Mouse (Mus musculus): ENCODE data around the gene Plxna4.
"Not testable (repeated sequence)": the region's sequence is repeated elsewhere in the genome, so short reads cannot be mapped to it uniquely, and the experiment has no call there.

The Plxna4 gene

GRCm38 (mm10) chr6:32546915-32547314, 41.1 kb downstream of the Plxna4 start:
- ATAC-seq (ENCODE audit: insufficient number of reproducible peaks, low FRiP score, low TSS enrichment), result no peak

GRCm38 (mm10) chr6:32544021-32544420, 44.0 kb downstream of the Plxna4 start:
- no peak for ATAC-seq (ENCODE audit: insufficient number of reproducible peaks, low FRiP score, low TSS enrichment)

- ATAC-seq (ENCODE audit: insufficient number of reproducible peaks, low FRiP score, low TSS enrichment), result no peak
Observed at GRCm38 (mm10) chr6:32540155-32540554, 47.8 kb downstream of the Plxna4 start.

DNA sequence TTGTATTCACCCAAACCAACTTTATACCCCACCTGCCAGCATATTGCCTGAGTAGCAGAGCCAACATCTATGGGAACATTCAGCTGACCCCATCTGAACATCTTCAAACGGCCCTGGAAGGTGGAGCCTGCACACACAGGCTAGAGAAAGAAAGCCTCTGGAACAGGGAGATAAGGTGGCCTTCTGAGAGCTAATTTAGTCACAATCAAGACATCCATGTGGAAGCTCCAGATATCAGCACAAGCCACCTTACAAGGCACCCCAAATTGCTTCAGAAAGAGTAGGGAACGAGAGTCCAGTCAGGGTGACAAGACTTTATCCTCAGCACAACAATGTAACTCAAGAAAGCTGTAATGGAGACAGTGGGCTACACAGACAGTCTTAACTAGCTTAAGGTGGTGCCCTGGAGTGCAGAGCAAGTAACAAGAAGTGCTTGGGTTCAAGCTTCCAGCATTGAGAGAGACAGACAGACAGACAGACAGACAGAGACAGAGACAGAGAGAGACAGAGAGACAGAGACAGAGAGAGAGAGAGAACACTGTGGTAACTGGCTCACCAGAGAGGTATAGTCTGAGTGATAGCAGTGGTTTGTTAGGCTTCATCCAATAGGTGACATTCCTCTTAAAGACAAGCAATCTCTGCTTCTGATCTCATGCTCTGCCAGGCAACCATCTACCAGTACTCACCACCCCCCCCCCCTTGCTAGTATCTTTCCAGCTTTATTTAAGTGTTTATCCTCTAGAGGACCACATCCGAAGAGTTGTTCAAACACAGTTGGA, 53.8 kb downstream of the Plxna4 start:
- no peak for ATAC-seq (ENCODE audit: insufficient number of reproducible peaks, low FRiP score, low TSS enrichment)

GRCm38 (mm10) chr6:32528081-32528570, 59.9 kb downstream of the Plxna4 start:
- no peak for ATAC-seq (ENCODE audit: insufficient number of reproducible peaks, low FRiP score, low TSS enrichment)

GRCm38 (mm10) chr6:32527518-32527917, 60.5 kb downstream of the Plxna4 start:
- no peak for ATAC-seq (ENCODE audit: insufficient number of reproducible peaks, low FRiP score, low TSS enrichment)

- ATAC-seq (ENCODE audit: insufficient number of reproducible peaks, low FRiP score, low TSS enrichment), result no peak
Observed at GRCm38 (mm10) chr6:32526762-32527161, 61.2 kb downstream of the Plxna4 start.

- ATAC-seq (ENCODE audit: insufficient number of reproducible peaks, low FRiP score, low TSS enrichment), result peak; percentile 79
Observed at GRCm38 (mm10) chr6:32520097-32520496, 67.9 kb downstream of the Plxna4 start.

- ATAC-seq (ENCODE audit: insufficient number of reproducible peaks, low FRiP score, low TSS enrichment), result no peak
Observed at GRCm38 (mm10) chr6:32518617-32519016, 69.4 kb downstream of the Plxna4 start.

DNA sequence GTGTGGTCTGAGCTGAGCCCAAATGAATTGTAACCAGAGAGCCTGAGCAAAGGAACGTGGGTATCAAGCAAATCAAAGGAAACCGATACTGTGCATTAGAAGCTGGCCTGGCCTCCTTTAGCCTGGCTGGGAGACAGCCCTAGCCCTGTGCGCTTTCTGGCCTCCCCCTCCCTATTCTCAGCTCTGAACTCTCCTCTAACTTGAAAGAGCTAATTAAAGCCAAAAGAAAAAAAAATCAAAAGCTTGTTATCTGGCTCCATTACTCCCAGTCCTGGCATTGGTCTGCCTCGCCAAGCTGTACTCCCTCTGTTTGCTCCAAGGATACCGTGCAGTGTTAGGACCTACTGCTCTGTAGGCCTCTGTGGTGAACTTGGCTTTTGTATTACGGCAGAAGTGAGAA, 73.9 kb downstream of the Plxna4 start:
- ATAC-seq (ENCODE audit: insufficient number of reproducible peaks, low FRiP score, low TSS enrichment), result no peak

- no peak for ATAC-seq (ENCODE audit: insufficient number of reproducible peaks, low FRiP score, low TSS enrichment)
Observed at GRCm38 (mm10) chr6:32512010-32512409, 76.0 kb downstream of the Plxna4 start.

DNA sequence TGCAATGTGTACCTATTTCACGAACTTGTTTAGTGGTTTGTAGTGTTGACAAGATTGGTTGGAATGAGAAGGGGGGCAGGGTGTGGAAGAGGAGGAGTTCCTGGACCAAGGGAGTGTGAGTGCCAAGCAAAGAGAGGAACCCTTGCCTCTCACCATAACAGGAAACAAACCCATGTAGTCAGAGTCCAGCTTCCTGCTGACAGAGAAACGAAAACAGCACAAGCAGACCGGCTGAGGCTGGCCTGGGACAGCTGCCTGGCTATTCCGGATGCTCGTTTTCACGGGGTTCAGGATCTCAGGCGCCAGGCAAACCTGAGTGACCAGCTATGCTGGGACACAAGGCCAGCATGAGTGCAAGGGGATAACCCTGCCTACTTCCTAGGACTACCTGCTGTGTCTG, 77.1 kb downstream of the Plxna4 start:
- peak; percentile 74 for ATAC-seq (ENCODE audit: insufficient number of reproducible peaks, low FRiP score, low TSS enrichment)

DNA sequence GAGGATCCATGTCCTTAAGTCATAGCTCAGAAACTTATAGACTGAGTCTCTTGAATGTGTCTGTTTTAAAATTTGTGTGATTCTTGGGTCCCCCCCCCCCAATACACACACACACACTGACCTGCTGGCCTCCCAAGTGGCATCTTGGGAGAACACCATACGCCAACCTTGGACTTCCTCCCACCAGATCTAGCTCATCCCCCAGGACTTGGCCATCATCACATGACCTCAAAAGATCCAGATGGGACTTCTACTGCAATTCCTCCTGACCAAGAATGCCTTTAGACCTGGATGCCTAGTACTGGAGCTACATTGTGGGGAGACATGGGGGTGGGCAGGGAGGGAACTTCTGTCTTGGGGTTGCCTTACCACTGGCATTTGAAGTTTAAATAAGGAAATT, 77.5 kb downstream of the Plxna4 start:
- ATAC-seq (ENCODE audit: insufficient number of reproducible peaks, low FRiP score, low TSS enrichment), result no peak

GRCm38 (mm10) chr6:32509046-32509445, 78.9 kb downstream of the Plxna4 start:
- ATAC-seq (ENCODE audit: insufficient number of reproducible peaks, low FRiP score, low TSS enrichment), result no peak

- ATAC-seq (ENCODE audit: insufficient number of reproducible peaks, low FRiP score, low TSS enrichment), result no peak
Observed at GRCm38 (mm10) chr6:32504963-32505362, 83.0 kb downstream of the Plxna4 start.

DNA sequence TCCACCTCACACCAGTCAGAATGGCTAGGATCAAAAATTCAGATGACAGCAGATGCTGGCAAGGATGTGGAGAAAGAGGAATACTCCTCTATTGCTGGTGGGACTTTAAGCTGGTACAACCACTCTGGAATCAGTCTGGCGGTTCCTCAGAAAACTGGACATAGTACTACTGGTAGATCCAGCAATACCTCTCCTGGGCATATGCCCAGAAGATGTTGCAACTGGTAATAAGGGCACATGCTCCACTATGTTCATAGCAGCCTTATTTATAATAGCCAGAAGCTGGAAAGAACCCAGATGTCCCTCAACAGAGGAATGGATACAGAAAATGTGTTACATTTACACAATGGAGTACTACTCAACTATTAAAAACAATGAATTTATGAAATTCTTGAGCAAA, 86.8 kb downstream of the Plxna4 start:
- not testable (repeated sequence) for ATAC-seq (ENCODE audit: insufficient number of reproducible peaks, low FRiP score, low TSS enrichment)

DNA sequence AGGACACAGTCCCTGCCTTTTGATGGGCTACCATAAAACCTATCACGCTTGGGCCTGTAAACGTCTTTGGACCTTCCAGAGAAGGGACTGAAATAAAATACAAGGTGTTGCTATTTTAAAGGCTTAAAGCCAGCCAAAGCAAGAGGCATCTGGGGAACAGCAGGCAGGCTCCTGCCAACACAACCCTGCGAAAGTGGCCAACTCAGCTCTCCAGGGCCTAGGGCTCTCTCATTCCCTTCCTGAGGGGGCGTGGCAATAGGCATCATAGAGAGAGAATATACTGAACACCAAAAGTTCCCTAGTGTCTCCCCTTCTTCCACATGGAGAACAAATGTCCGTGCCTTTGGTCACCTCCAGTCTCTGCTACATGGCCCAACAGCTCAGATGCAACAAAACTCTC, 89.9 kb downstream of the Plxna4 start:
- ATAC-seq (ENCODE audit: insufficient number of reproducible peaks, low FRiP score, low TSS enrichment), result no peak

DNA sequence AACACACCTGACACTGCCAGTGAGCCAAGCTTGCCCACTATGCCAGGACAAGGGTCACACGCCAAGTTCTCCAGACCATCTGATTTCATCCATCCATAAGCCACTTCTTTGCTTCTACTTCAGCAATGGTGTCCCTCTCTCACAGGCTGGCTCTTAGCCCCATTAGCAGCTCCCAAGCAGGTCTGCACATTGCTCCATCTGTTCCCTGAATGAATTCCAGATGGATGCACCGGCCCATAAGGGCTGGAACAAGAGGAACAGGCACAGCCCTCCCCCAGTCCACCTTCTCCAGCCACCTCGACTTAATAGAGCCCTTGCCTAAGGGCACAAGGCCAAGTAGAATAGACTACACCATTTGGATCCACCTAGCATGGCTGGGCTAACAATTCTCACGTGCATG, 91.9 kb downstream of the Plxna4 start:
- peak; percentile 96 for ATAC-seq (ENCODE audit: insufficient number of reproducible peaks, low FRiP score, low TSS enrichment)

DNA sequence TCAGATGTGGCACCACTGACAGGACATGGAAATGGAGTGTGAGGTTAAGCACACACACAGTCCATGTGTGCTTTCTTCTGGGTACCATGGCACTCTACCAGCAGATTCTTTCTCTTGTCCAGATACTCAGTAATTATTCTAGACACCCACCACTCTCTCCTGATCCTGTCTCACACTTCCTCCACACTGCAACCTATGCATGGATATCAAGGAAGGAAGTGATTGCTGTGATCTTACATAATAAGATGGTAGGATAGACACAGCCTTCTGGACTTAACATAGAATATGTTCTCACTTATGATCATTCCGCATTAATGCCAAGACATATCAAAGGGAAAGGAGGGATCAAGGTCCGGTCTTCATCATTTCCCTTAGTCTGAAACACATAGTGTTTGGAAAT, 92.5 kb downstream of the Plxna4 start:
- ATAC-seq (ENCODE audit: insufficient number of reproducible peaks, low FRiP score, low TSS enrichment), result no peak

GRCm38 (mm10) chr6:32493557-32493956, 94.4 kb downstream of the Plxna4 start:
- ATAC-seq (ENCODE audit: insufficient number of reproducible peaks, low FRiP score, low TSS enrichment), result no peak

GRCm38 (mm10) chr6:32487121-32487520, 100.9 kb downstream of the Plxna4 start:
- ATAC-seq (ENCODE audit: insufficient number of reproducible peaks, low FRiP score, low TSS enrichment), result no peak

DNA sequence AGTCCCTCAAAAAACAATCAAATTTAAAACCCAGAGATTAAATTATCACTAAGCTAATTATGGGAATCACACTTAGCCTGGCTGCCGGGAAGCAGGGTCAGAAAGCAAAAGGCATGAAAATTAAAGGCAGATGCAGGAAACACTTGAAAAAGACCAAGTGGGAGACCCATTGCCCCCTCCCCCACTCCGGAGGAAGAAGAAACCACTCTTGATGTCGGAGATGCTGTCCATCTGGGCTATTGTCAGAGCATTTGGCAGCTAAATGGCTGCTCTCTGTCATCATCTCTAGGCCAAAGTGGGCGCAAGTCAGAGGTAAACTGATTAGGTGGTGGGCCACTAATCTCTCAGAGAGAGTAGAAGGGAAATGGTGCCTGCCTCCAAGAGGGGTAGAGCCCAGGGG, 105.5 kb downstream of the Plxna4 start:
- ATAC-seq (ENCODE audit: insufficient number of reproducible peaks, low FRiP score, low TSS enrichment), result no peak

Measured in cerebellum, adult (tissue).